Mouse (Mus musculus): ENCODE data around the gene Tmem175. TPM values are rescaled to one million over a fixed set of nuclear protein-coding genes. Genes with fewer than 3 reads are reported as not detected.
A peak's percentile ranks its signal among the peaks of the same experiment; 100 is the strongest.

Tmem175 gene
- polyA plus RNA-seq, 1 experiment from 2014 or later: 23.4 TPM

- Histone ChIP-seq H3K36me3 (no peaks in the 10 kb centered on the region), H3K27ac (peak overlapping the region; percentile 70; the same call in 1 of the 2 replicates), H3K9ac (peak overlapping the region; percentile 81), H3K4me2 (replicated peaks) (peak overlapping the region; percentile 89), H3K9me3 (no peaks in the 10 kb centered on the region), H3K27me3 (replicated peaks) (no peaks in the 10 kb centered on the region), H3K4me1 (replicated peaks) (peaks cover 42% of the 10 kb centered on the region), H3K4me3 (replicated peaks) (peak overlapping the region; percentile 91)
- ATAC-seq: peak; percentile 95
- WGBS: under 1% methylated on average over 37 of the region's 43 CpGs
These were observed 64.3 kb downstream of the Tmem175 start for GRCm38 (mm10) chr5:108693872-108694288.

DNA sequence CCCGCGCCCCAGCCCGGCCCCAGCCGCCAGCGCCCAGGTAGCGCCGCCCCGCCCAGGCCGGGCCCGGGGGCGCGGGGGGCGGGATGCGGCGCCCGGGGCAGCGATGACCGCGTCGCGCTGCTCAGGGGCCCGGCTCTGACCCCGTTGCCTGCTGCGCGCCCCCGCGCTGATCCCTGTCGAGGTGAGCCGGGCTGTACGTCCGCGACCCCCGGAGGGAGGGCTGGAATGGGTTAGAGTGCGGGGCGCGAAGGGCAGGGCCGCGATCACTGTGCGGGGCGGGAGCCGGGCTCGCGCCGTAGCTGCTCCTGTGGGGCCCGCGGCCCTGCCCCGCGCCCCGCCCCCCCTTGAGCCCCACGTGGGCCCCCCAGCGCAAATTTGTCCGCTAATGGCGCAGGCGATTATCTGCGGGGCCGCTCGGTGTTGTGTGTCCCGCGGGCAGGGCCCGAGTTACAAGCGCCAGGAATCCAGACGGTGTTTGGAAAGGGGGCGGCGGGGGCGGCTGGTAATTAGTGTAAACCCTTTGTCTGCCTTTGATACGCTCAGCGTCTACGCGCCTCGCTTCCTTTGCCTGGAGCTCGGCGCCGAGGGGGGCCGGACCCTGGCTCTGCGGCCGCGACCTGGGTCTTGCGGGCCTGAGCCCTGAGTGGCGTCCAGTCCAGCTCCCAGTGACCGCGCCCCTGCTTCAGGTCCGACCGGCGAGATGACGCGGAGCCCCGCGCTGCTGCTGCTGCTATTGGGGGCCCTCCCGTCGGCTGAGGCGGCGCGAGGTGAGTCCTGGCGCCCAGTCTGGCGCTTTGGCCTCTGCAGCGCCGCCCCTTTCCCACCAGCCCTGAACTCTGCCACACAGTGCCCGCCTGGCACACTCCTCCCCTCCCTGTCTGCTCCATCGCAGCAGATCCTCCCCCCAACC, 65.0 kb downstream of the Tmem175 start:
- no peaks in the 10 kb centered on the region for H3K9me3 ChIP-seq
- peak overlapping the region; percentile 70 for H3K27ac ChIP-seq
- H3K4me1 ChIP-seq (replicated peaks): peaks cover 47% of the 10 kb centered on the region
- H3K27me3 ChIP-seq (replicated peaks): no peaks in the 10 kb centered on the region
- peak overlapping the region; percentile 91 for H3K4me3 ChIP-seq (replicated peaks)
- no peaks in the 10 kb centered on the region for H3K36me3 ChIP-seq
- peak overlapping the region; percentile 81 for H3K9ac ChIP-seq
- peak; percentile 68 for ATAC-seq
- peak overlapping the region; percentile 89 for H3K4me2 ChIP-seq (replicated peaks)
- under 1% methylated on average over 83 of the region's 99 CpGs for WGBS

DNA sequence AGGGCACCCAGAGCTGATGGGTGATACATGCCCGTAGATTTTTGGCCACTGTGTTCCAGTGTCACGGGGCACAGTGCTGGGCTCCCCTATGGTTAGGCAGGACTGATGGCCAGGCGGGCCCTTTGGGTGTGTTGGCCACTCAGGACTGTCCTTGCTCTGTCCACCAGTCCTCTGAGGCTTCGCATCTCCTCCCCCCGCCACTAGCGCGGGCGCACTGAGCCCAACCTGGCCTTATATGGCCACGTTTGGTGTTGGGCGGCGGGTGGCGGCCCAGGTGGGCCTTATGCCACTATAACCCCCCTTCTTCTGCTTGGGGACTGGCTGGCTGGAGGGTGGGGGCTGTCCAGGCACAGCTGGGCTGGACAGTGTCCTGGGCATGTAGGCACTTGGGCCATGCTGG, 66.3 kb downstream of the Tmem175 start:
- H3K9me3 ChIP-seq: no peaks in the 10 kb centered on the region
- H3K27ac ChIP-seq: no peak overlapping the region
- ATAC-seq: no peak
- no peaks in the 10 kb centered on the region for H3K27me3 ChIP-seq (replicated peaks)
- no peak overlapping the region; the same call in 1 of the 2 replicates for H3K9ac ChIP-seq
- no peak overlapping the region for H3K4me3 ChIP-seq (replicated peaks)
- peaks cover 51% of the 10 kb centered on the region for H3K4me1 ChIP-seq (replicated peaks)
- peak overlapping the region; percentile 89; the same call in 1 of the 2 replicates for H3K4me2 ChIP-seq (replicated peaks)
- WGBS: 91% methylated on average over 12 of the region's 12 CpGs
- H3K36me3 ChIP-seq: no peaks in the 10 kb centered on the region

DNA sequence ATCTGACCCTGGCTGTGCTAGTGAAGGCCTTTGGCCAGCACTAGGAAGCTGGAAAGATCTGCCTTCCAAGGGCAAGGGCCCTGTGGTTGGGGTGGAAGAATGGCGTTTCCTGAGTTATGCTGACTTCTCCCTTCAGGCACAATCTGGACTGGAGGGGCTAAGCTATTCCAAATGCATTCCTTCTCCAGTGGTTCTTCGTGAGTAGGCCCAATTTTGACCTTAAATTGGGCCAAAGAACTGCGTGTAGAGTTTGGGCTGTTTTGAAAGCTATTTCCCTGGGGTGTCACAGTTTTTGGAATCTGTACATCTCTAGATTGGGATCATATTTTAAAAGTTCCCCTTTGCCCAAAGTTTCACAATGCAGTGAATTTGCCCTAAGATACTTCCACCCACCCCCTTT, 67.0 kb downstream of the Tmem175 start:
- H3K4me3 ChIP-seq (replicated peaks): no peak overlapping the region
- ATAC-seq: no peak
- H3K27ac ChIP-seq: no peak overlapping the region
- no peaks in the 10 kb centered on the region for H3K9me3 ChIP-seq
- H3K36me3 ChIP-seq: no peaks in the 10 kb centered on the region
- H3K27me3 ChIP-seq (replicated peaks): no peaks in the 10 kb centered on the region
- 0 out of 2 replicates have a peak overlapping the region, but pooled peaks have one; percentile 89 for H3K4me2 ChIP-seq (replicated peaks)
- WGBS: 72% methylated on average over 3 of the region's 3 CpGs
- H3K9ac ChIP-seq: no peak overlapping the region
- H3K4me1 ChIP-seq (replicated peaks): peaks cover 57% of the 10 kb centered on the region

DNA sequence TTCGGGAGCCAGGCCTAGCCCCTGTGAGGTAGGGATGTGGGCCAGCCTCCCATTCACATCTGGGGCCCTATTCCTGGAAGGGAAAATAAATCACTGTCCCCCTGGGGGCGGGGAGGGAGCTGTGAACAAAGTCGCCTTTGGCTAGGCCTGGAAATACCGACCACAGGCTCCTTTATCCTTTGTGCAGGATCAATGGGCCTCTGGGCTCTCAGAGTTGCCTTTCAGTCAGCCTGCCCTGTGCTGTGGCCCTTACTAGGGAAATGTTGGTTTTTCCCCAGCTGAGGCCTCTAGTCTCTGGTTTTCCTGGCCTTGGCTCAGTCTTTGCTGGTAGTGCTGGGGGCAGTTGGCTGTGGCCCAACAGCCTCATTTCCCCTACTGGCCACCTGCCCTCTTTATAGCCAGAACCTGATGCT, 67.8 kb downstream of the Tmem175 start:
- H3K9ac ChIP-seq: peak overlapping the region; percentile 20; the same call in 1 of the 2 replicates

More for the DNA sequence above, 67.8 kb downstream of the Tmem175 start:
- 32% methylated on average over 4 of the region's 4 CpGs for WGBS
- Histone ChIP-seq H3K4me3 (replicated peaks) (no peak overlapping the region), H3K27ac (peak overlapping the region; percentile 6; the same call in 1 of the 2 replicates), H3K9me3 (no peaks in the 10 kb centered on the region), H3K27me3 (replicated peaks) (no peaks in the 10 kb centered on the region), H3K4me2 (replicated peaks) (0 out of 2 replicates have a peak overlapping the region, but pooled peaks have one; percentile 7), H3K36me3 (no peaks in the 10 kb centered on the region), H3K4me1 (replicated peaks) (peaks cover 63% of the 10 kb centered on the region)
- ATAC-seq: no peak

Other genes with a start within 250 kb of the Tmem175 start
- 0.09 and 0.18 TPM in 2 replicates for gene Pde6b, start 241.4 kb upstream of the Tmem175 start, polyA plus RNA-seq (2015; fragmentation: Nextera tagmentation; extraction: Ambion mirVana)
- gene Atp5k, start 195.3 kb upstream of the Tmem175 start, polyA plus RNA-seq (2015; fragmentation: Nextera tagmentation; extraction: Ambion mirVana): 485 and 543 TPM in 2 replicates
- gene Mfsd7a, start 180.9 kb upstream of the Tmem175 start, polyA plus RNA-seq (2015; fragmentation: Nextera tagmentation; extraction: Ambion mirVana): 0.16 and 0.38 TPM in 2 replicates
- gene Pcgf3, start 168.5 kb upstream of the Tmem175 start, polyA plus RNA-seq (2015; fragmentation: Nextera tagmentation; extraction: Ambion mirVana): 18.0 and 19.5 TPM in 2 replicates
- gene Cplx1, start 79.7 kb upstream of the Tmem175 start, polyA plus RNA-seq (2015; fragmentation: Nextera tagmentation; extraction: Ambion mirVana): 3.0 and 3.3 TPM in 2 replicates
- 63.4 and 70.1 TPM in 2 replicates for gene Gak, start within 50 bp of the Tmem175 start, polyA plus RNA-seq (2015; fragmentation: Nextera tagmentation; extraction: Ambion mirVana)
- 12.0 and 12.8 TPM in 2 replicates for gene Idua, start 30.6 kb downstream of the Tmem175 start, polyA plus RNA-seq (2015; fragmentation: Nextera tagmentation; extraction: Ambion mirVana)
- 11.1 and 11.2 TPM in 2 replicates for gene Dgkq, start 39.9 kb downstream of the Tmem175 start, polyA plus RNA-seq (2015; fragmentation: Nextera tagmentation; extraction: Ambion mirVana)
- 3.6 and 4.9 TPM in 2 replicates for gene Slc26a1, start 45.8 kb downstream of the Tmem175 start, polyA plus RNA-seq (2015; fragmentation: Nextera tagmentation; extraction: Ambion mirVana)
- 21.8 and 26.3 TPM in 2 replicates for gene Fgfrl1, start 62.6 kb downstream of the Tmem175 start, polyA plus RNA-seq (2015; fragmentation: Nextera tagmentation; extraction: Ambion mirVana)
- gene Rnf212, start 145.2 kb downstream of the Tmem175 start, polyA plus RNA-seq (2015; fragmentation: Nextera tagmentation; extraction: Ambion mirVana): 0.16 and 0.51 TPM in 2 replicates
- gene Tmed11, start 165.6 kb downstream of the Tmem175 start, polyA plus RNA-seq (2015; fragmentation: Nextera tagmentation; extraction: Ambion mirVana): 0.90 and 4.5 TPM in 2 replicates
- not detected in 2 replicates for gene Vmn2r8, start 179.1 kb downstream of the Tmem175 start, polyA plus RNA-seq (2015; fragmentation: Nextera tagmentation; extraction: Ambion mirVana)
- not detected in 2 replicates for gene Vmn2r9, start 222.8 kb downstream of the Tmem175 start, polyA plus RNA-seq (2015; fragmentation: Nextera tagmentation; extraction: Ambion mirVana)